Mouse (Mus musculus) megakaryocyte, embryonic 14.5 days (primary cell): Measurements from ENCODE around the gene Ndufs5.

Source experiments
- FLI1 ChIP-seq: IDR thresholded peaks from 2 replicates; pipeline ENCODE4 v1.6.1; 2012; ENCODE audit warnings: low read length, inconsistent platforms, mixed read lengths
- GATA1 ChIP-seq: IDR thresholded peaks from 3 replicates; pipeline ENCODE4 v1.6.1; 2012; ENCODE audit warnings: mixed read lengths, low read length, inconsistent platforms, borderline replicate concordance

- no peak for TF ChIP-seq FLI1
- TF ChIP-seq GATA1, result no peak
Measured at GRCm38 (mm10) chr4:123662914-123663687, 54.9 kb downstream of the Ndufs5 start.
